Mouse (Mus musculus) CH12.LX (cell line): ENCODE measurements around the gene Ndufa11. TPM values are rescaled to one million over a fixed set of nuclear protein-coding genes. Genes with fewer than 3 reads are reported as not detected.

Experiments used
- DNase-seq: peaks from one replicate; pipeline ENCODE4 v3.0.0-alpha.2; 2013; ENCODE audit errors: extremely low read depth
- H3K27ac ChIP-seq: 2 replicates; pipeline ENCODE4 v1.5.1; 2012; ENCODE audit warnings: low read depth, mild to moderate bottlenecking, control low read depth, moderate library complexity; ENCODE audit not compliant: insufficient read depth
- H3K27me3 ChIP-seq: replicated peaks from 2 replicates; pipeline ENCODE3; 2012; ENCODE audit warnings: inconsistent platforms
- H3K36me3 ChIP-seq, 2 experiments: replicated peaks in 1 of 2; 2 replicates each; pipeline versions ENCODE3 to v1.6.1; 2012; ENCODE audit warnings: inconsistent platforms in 1 of 2, low read length in 1 of 2, mild to moderate bottlenecking in 1 of 2, mixed read lengths in 1 of 2, moderate library complexity in 1 of 2; ENCODE audit not compliant: control insufficient read depth in 1 of 2, insufficient read depth in 1 of 2
- H3K4me1 ChIP-seq, 2 experiments: 2 replicates each; pipeline ENCODE4 v1.6.1; 2012; ENCODE audit warnings: inconsistent platforms in 1 of 2, moderate library complexity in 1 of 2; ENCODE audit not compliant: insufficient read depth in 2 of 2, control insufficient read depth in 1 of 2
- H3K4me2 ChIP-seq: 2 replicates; pipeline ENCODE4 v1.6.1; 2012; ENCODE audit warnings: low read depth, mild to moderate bottlenecking, control low read depth; ENCODE audit not compliant: poor library complexity, insufficient read depth, severe bottlenecking
- H3K4me3 ChIP-seq, 3 experiments: fragments of 150-350 bp in 1 of 3; sonication (generic) in 1 of 3; replicated peaks in 1 of 3; 2 replicates each; pipeline versions ENCODE3 to v1.5.1; 2011 to 2012; ENCODE audit warnings: low read depth in 2 of 3, low read length in 2 of 3, mild to moderate bottlenecking in 2 of 3, moderate library complexity in 2 of 3, control low read depth in 1 of 3, improper control_type of control experiment in 1 of 3, inconsistent platforms in 1 of 3, mixed read lengths in 1 of 3; ENCODE audit not compliant: poor library complexity in 1 of 3
- H3K79me2 ChIP-seq: replicated peaks from 2 replicates; pipeline ENCODE4 v1.6.1; 2012; ENCODE audit warnings: mild to moderate bottlenecking, moderate library complexity; ENCODE audit not compliant: control insufficient read depth, poor library complexity, insufficient read depth, severe bottlenecking; ENCODE audit errors: extremely low read depth
- H3K9ac ChIP-seq: 2 replicates; pipeline ENCODE4 v1.6.1; 2012; ENCODE audit warnings: low read depth, mild to moderate bottlenecking, control low read depth, moderate library complexity; ENCODE audit not compliant: insufficient read depth
- H3K9me3 ChIP-seq: replicated peaks from 2 replicates; pipeline ENCODE3; 2012; ENCODE audit warnings: low read length, inconsistent platforms, mixed read lengths
- BHLHE40 ChIP-seq: IDR thresholded peaks from 2 replicates; pipeline ENCODE4 v1.6.1; 2011; ENCODE audit warnings: mild to moderate bottlenecking, low read depth, low read length, improper control_type of control experiment
- CHD1 ChIP-seq: IDR thresholded peaks from 2 replicates; pipeline ENCODE4 v1.6.1; 2012; ENCODE audit warnings: low read depth, low read length, improper control_type of control experiment, inconsistent platforms
- CTCF ChIP-seq, 2 experiments: IDR thresholded peaks in 1 of 2; conservative IDR thresholded peaks in 1 of 2; 2 replicates each; pipeline ENCODE4 v1.5.1; 2011 to 2012; ENCODE audit warnings: low read depth in 2 of 2, low read length in 2 of 2, improper control_type of control experiment in 1 of 2, inconsistent platforms in 1 of 2, mild to moderate bottlenecking in 1 of 2, moderate library complexity in 1 of 2
- E2F4 ChIP-seq: IDR thresholded peaks from 2 replicates; pipeline ENCODE4 v1.6.1; 2011; ENCODE audit warnings: low read depth, low read length, improper control_type of control experiment; ENCODE audit not compliant: insufficient replicate concordance
- ELF1 ChIP-seq: IDR thresholded peaks from 2 replicates; pipeline ENCODE4 v1.6.1; 2014; ENCODE audit warnings: low read depth, mild to moderate bottlenecking, inconsistent platforms, low read length, improper control_type of control experiment
- ETS1 ChIP-seq: conservative IDR thresholded peaks from 2 replicates; pipeline ENCODE4 v1.6.1; 2012; ENCODE audit warnings: low read depth, mild to moderate bottlenecking, inconsistent platforms, low read length, improper control_type of control experiment, moderate library complexity
- GABPA ChIP-seq: IDR thresholded peaks from 2 replicates; pipeline ENCODE4 v1.6.1; 2012; ENCODE audit warnings: low read depth, low read length, improper control_type of control experiment, inconsistent platforms; ENCODE audit not compliant: insufficient replicate concordance
- HCFC1 ChIP-seq: IDR thresholded peaks from 2 replicates; pipeline ENCODE4 v1.6.1; 2012; ENCODE audit warnings: low read depth, mild to moderate bottlenecking, inconsistent platforms, low read length, improper control_type of control experiment
- IRF4 ChIP-seq: IDR thresholded peaks from 2 replicates; pipeline ENCODE4 v1.6.1; 2014; ENCODE audit warnings: low read depth, mild to moderate bottlenecking, inconsistent platforms, low read length, improper control_type of control experiment
- JUN ChIP-seq: IDR thresholded peaks from 2 replicates; pipeline ENCODE4 v1.6.1; 2011; ENCODE audit warnings: low read depth, mild to moderate bottlenecking, low read length, improper control_type of control experiment, moderate library complexity; ENCODE audit not compliant: insufficient read depth
- KAT2A ChIP-seq: IDR thresholded peaks from 2 replicates; pipeline ENCODE4 v1.6.1; 2012; ENCODE audit warnings: low read length, improper control_type of control experiment, inconsistent platforms; ENCODE audit not compliant: insufficient replicate concordance
- MAFK ChIP-seq: IDR thresholded peaks from 2 replicates; pipeline ENCODE4 v1.6.1; 2011; ENCODE audit warnings: low read length, improper control_type of control experiment; ENCODE audit not compliant: insufficient replicate concordance
- MAX ChIP-seq: IDR thresholded peaks from 2 replicates; pipeline ENCODE4 v1.6.1; 2011; ENCODE audit warnings: low read length, improper control_type of control experiment
- MAZ ChIP-seq: IDR thresholded peaks from 2 replicates; pipeline ENCODE4 v1.6.1; 2012; ENCODE audit warnings: low read depth, mild to moderate bottlenecking, inconsistent platforms, low read length, improper control_type of control experiment, moderate library complexity
- MEF2A ChIP-seq: IDR thresholded peaks from 2 replicates; pipeline ENCODE4 v1.6.1; 2014; ENCODE audit warnings: low read depth, mild to moderate bottlenecking, inconsistent platforms, low read length, improper control_type of control experiment, borderline replicate concordance
- MXI1 ChIP-seq: IDR thresholded peaks from 2 replicates; pipeline ENCODE4 v1.6.1; 2011; ENCODE audit warnings: mild to moderate bottlenecking, low read depth, low read length, improper control_type of control experiment
- MYC ChIP-seq: IDR thresholded peaks from 2 replicates; pipeline ENCODE4 v1.6.1; 2011; ENCODE audit warnings: low read depth, mild to moderate bottlenecking, improper control_type of control experiment, low read length
- PAX5 ChIP-seq: IDR thresholded peaks from 2 replicates; pipeline ENCODE4 v1.6.1; 2012; ENCODE audit warnings: low read length, inconsistent platforms, mixed read lengths
- POLR2AphosphoS2 ChIP-seq: IDR thresholded peaks from 2 replicates; pipeline ENCODE4 v1.6.1; 2011; ENCODE audit warnings: low read depth, low read length, improper control_type of control experiment
- RCOR1 ChIP-seq: conservative IDR thresholded peaks from 2 replicates; pipeline ENCODE4 v1.6.1; 2012; ENCODE audit warnings: low read depth, mild to moderate bottlenecking, inconsistent platforms, low read length, improper control_type of control experiment
- SIN3A ChIP-seq: IDR thresholded peaks from 2 replicates; pipeline ENCODE4 v1.6.1; 2012; ENCODE audit warnings: low read length, improper control_type of control experiment, inconsistent platforms
- SMC3 ChIP-seq: IDR thresholded peaks from 2 replicates; pipeline ENCODE4 v1.6.1; 2011; ENCODE audit warnings: low read depth, low read length, improper control_type of control experiment
- TCF12 ChIP-seq: IDR thresholded peaks from 2 replicates; pipeline ENCODE4 v1.6.1; 2014; ENCODE audit warnings: low read depth, mild to moderate bottlenecking, inconsistent platforms, low read length, improper control_type of control experiment
- UBTF ChIP-seq: IDR thresholded peaks from 2 replicates; pipeline ENCODE4 v1.6.1; 2012; ENCODE audit warnings: low read depth, mild to moderate bottlenecking, inconsistent platforms, low read length, improper control_type of control experiment, moderate library complexity
- USF1 ChIP-seq: IDR thresholded peaks from 2 replicates; pipeline ENCODE4 v1.6.1; 2014; ENCODE audit warnings: low read depth, mild to moderate bottlenecking, inconsistent platforms, low read length, improper control_type of control experiment
- USF2 ChIP-seq: conservative IDR thresholded peaks from 2 replicates; pipeline ENCODE4 v1.6.1; 2011; ENCODE audit warnings: low read depth, low read length, improper control_type of control experiment
- ZKSCAN1 ChIP-seq: IDR thresholded peaks from 2 replicates; pipeline ENCODE4 v1.6.1; 2012; ENCODE audit warnings: low read depth, inconsistent platforms, low read length, improper control_type of control experiment, borderline replicate concordance
- ZMIZ1 ChIP-seq: IDR thresholded peaks from 2 replicates; pipeline ENCODE4 v1.6.1; 2012; ENCODE audit warnings: low read depth, mild to moderate bottlenecking, inconsistent platforms, low read length, improper control_type of control experiment
- ZNF384 ChIP-seq: IDR thresholded peaks from 2 replicates; pipeline ENCODE4 v1.6.1; 2012; ENCODE audit warnings: low read depth, low read length, improper control_type of control experiment, inconsistent platforms
- dilution Hi-C: fragments of 300-500 bp; cut with MboI; formaldehyde crosslinking; loops from 2 replicates; pipeline ENCODE4 v1.14.3; 2020; ENCODE audit warnings: low sequenced_read_pairs; ENCODE audit not compliant: extremely low pct_unique_long_range_greater_than_20kb, extremely low pct_ligation_motif_present
- in situ Hi-C: fragments of 300-500 bp; cut with MboI; formaldehyde crosslinking; loops from 3 replicates; pipeline ENCODE4 v1.14.3; 2019; ENCODE audit warnings: low sequenced_read_pairs, low pct_ligation_motif_present, low pct_unique_long_range_greater_than_20kb, mixed read lengths
- polyA plus RNA-seq: library from polyadenylated mRNA; unstranded; fragments of >175 nt; gene quantifications from 2 replicates; pipeline ENCODE4 v1.2.1, GENCODE M21; 2012; ENCODE audit warnings: low read depth; ENCODE audit not compliant: insufficient read length
- total RNA-seq, 2 experiments: library from RNA; depleted of rRNA; stranded (reverse); fragments of 300-350 nt in 1 of 2; fragments of >200 nt in 1 of 2; gene quantifications; 2 replicates each; pipeline ENCODE4 v1.2.3; 2012 to 2014

Ndufa11 gene
- total and polyA plus RNA-seq, 3 experiments, result 124 to 201 (median 155) TPM

- TF ChIP-seq GABPA, result no peak
- no peak for TF ChIP-seq ZMIZ1
- no peak for TF ChIP-seq MEF2A
- no peak for TF ChIP-seq UBTF
- no peak for TF ChIP-seq SIN3A
- peak; percentile 33; the same call in 1 of the 2 replicates for TF ChIP-seq ELF1
- no peak for TF ChIP-seq PAX5
- 0 out of 2 replicates have a peak, but pooled peaks have one; percentile 0 for TF ChIP-seq POLR2AphosphoS2
- no peak for TF ChIP-seq KAT2A
- no peak for TF ChIP-seq USF2
- no peak for TF ChIP-seq CTCF (conservative IDR thresholded peaks at IDR 0.05 in 1 of 2, IDR thresholded peaks at IDR 0.05 in 1 of 2; ENCODE audit: low read depth in 2 of 2, low read length in 2 of 2)
- TF ChIP-seq MAX, result no peak; the same call in none of the 2 replicates
- TF ChIP-seq ZKSCAN1, result no peak
- TF ChIP-seq MYC, result peak; percentile 68; the same call in 1 of the 2 replicates
- no peak for TF ChIP-seq E2F4
- no peak for TF ChIP-seq ZNF384
- no peak for TF ChIP-seq HCFC1
- peak; percentile 19; the same call in 1 of the 2 replicates for TF ChIP-seq MXI1
- TF ChIP-seq TCF12, result no peak; the same call in 1 of the 2 replicates
Observed at GRCm38 (mm10) chr17:56716655-56717362, 758 bp upstream of the Ndufa11 start (continued).

GRCm38 (mm10) chr17:56722441-56722840 is 4.9 kb downstream of the Ndufa11 start:
- DNase-seq, result no peak
- H3K27ac ChIP-seq, result no peak overlapping the region
- H3K9ac ChIP-seq, result no peak overlapping the region
- TF ChIP-seq PAX5 (no peak), RCOR1 (no peak), SIN3A (no peak), ELF1 (no peak), SMC3 (no peak), ETS1 (no peak), ZNF384 (no peak), BHLHE40 (no peak), MAX (no peak), MAFK (no peak), USF1 (no peak), CHD1 (no peak), GABPA (no peak), HCFC1 (no peak), JUN (no peak), MAZ (no peak), IRF4 (no peak)
- peaks cover 20% of the 10 kb centered on the region for H3K79me2 ChIP-seq
- dilution Hi-C loops, result no loop called here
- H3K36me3 ChIP-seq, result peaks cover 30 to 56% of the 10 kb centered on the region in 2 experiments
- no peaks in the 10 kb centered on the region for H3K27me3 ChIP-seq
- no peaks in the 10 kb centered on the region for H3K9me3 ChIP-seq
- no peak overlapping the region for H3K4me3 ChIP-seq
- peaks cover 15 to 28% of the 10 kb centered on the region in 2 experiments for H3K4me1 ChIP-seq
- H3K4me2 ChIP-seq, result no peak overlapping the region
- in situ Hi-C loops, result no loop called here
